Mouse (Mus musculus) limb, embryonic 15.5 days (tissue): ENCODE measurements around the gene Notum. TPM values are rescaled to one million over a fixed set of nuclear protein-coding genes. Genes with fewer than 3 reads are reported as not detected.

Experiments used
- ATAC-seq: fragments of 200-750 bp; cut with Nextera tagmentation; 2 replicates; pipeline ENCODE4 v1.8.0; 2017; ENCODE audit warnings: low read depth, moderate TSS enrichment; ENCODE audit not compliant: insufficient number of reproducible peaks, low FRiP score, low TSS enrichment
- H3K27ac ChIP-seq: fragments of 300-500 bp; sonication (generic); 2 replicates; pipeline ENCODE4 v1.5.1; 2015; ENCODE audit warnings: moderate library complexity, mild to moderate bottlenecking, inconsistent platforms
- H3K27me3 ChIP-seq: fragments of 300-500 bp; sonication (generic); 2 replicates; pipeline ENCODE4 v1.6.1; 2015; ENCODE audit warnings: inconsistent platforms
- H3K36me3 ChIP-seq: fragments of 300-500 bp; sonication (generic); 2 replicates; pipeline ENCODE4 v1.6.1; 2015; ENCODE audit warnings: inconsistent platforms
- H3K4me1 ChIP-seq: fragments of 300-500 bp; sonication (generic); 2 replicates; pipeline ENCODE4 v1.6.1; 2015; ENCODE audit warnings: inconsistent platforms
- H3K4me2 ChIP-seq: fragments of 300-500 bp; sonication (generic); 2 replicates; pipeline ENCODE4 v1.6.1; 2015; ENCODE audit warnings: mild to moderate bottlenecking, inconsistent platforms
- H3K4me3 ChIP-seq: fragments of 300-500 bp; sonication (generic); 2 replicates; pipeline ENCODE4 v1.5.1; 2015; ENCODE audit warnings: mild to moderate bottlenecking, inconsistent platforms
- H3K9ac ChIP-seq: fragments of 300-500 bp; sonication (generic); 2 replicates; pipeline ENCODE4 v1.6.1; 2015; ENCODE audit warnings: inconsistent platforms
- H3K9me3 ChIP-seq: fragments of 300-500 bp; sonication (generic); 2 replicates; pipeline ENCODE4 v1.6.1; 2016; ENCODE audit warnings: inconsistent platforms
- WGBS: fragments of 180-500 bp; shearing (Covaris S2); methylation state at CpG from one replicate; pipeline ENCODE4 v1.1.7; 2015; 5-methylcytosine and 5-hydroxymethylcytosine counted together
- microRNA-seq: library from miRNA; unstranded; fragments of <30 nt; microRNA quantifications from one replicate; pipeline ENCODE4, GENCODE M21; 2016
- polyA plus RNA-seq: library from polyadenylated mRNA; unstranded; fragments of >200 nt; fragmentation: Nextera tagmentation; extraction: Ambion mirVana; gene quantifications from 2 replicates; pipeline ENCODE4 v1.2.1, GENCODE M21; 2015

Gene Notum
- polyA plus RNA-seq, 1 experiment from 2014 or later, result 5.4 TPM

GRCm38 (mm10) chr11:120609250-120609649, 51.7 kb downstream of the Notum start:
- WGBS, result 35% methylated on average over 8 of the region's 8 CpGs
- Histone ChIP-seq H3K4me1 (peaks cover 19% of the 10 kb centered on the region), H3K9me3 (no peaks in the 10 kb centered on the region), H3K4me3 (no peak overlapping the region), H3K36me3 (peaks cover 77% of the 10 kb centered on the region), H3K4me2 (no peak overlapping the region), H3K27ac (no peak overlapping the region), H3K9ac (no peak overlapping the region), H3K27me3 (peaks cover 6% of the 10 kb centered on the region)
- no peak for ATAC-seq

DNA sequence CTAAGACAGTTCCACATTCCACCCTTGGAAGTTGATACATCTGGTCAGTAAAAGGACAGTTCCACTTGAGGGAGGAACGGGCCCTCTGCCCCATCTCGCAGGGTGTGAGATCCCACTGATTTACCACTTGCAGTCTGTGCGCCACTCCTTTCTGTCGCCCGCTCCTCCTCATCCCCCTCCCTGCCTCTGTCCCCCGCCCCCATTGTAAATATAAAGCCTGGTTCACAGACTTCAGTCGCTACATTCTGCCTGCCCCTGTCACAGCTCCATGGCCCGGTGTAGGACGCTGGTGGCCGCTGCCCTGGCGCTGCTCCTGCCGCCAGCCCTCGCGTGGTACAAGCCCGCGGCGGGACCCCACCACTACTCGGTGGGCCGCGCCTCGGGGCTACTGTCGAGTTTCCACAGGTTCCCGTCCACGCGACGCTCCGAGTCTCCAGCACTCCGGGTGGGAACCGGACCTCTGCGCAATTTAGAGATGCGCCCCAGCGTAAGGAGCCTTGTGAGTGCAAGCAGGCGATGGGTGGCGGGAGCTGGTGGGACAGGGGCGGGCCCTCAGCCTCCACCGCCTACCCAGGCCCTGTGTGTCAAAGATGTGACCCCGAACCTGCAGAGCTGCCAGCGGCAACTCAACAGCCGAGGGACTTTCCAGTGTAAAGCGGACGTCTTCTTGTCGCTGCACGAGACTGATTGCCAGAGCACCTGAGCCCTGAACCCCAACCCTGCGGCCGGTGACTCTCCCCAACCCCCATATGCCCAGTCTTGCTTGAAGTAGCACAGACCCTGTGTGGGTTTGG, 52.5 kb downstream of the Notum start, which contains the start of gene Npb:
TSS of gene Npb (plus strand) at position 237 of the 794 bp plus-strand sequence.
- no peak for ATAC-seq
- Histone ChIP-seq H3K36me3 (peaks cover 78% of the 10 kb centered on the region), H3K9me3 (no peaks in the 10 kb centered on the region), H3K4me3 (peak within 1 kb of the TSS; percentile 33), H3K27ac (no peak within 1 kb of the TSS), H3K4me1 (peaks cover 19% of the 10 kb centered on the region), H3K27me3 (peaks cover 6% of the 10 kb centered on the region), H3K4me2 (peak within 1 kb of the TSS; percentile 58), H3K9ac (peak within 1 kb of the TSS; percentile 26)
- WGBS, result 5% methylated on average over 45 of the region's 45 CpGs

- Histone ChIP-seq H3K27ac (no peak overlapping the region), H3K4me2 (no peak overlapping the region), H3K9me3 (no peaks in the 10 kb centered on the region), H3K36me3 (peaks cover 78% of the 10 kb centered on the region), H3K4me3 (no peak overlapping the region), H3K27me3 (peaks cover 6% of the 10 kb centered on the region), H3K9ac (no peak overlapping the region), H3K4me1 (peaks cover 19% of the 10 kb centered on the region)
- no peak for ATAC-seq
- 82% methylated on average over 4 of the region's 4 CpGs for WGBS
Measured at GRCm38 (mm10) chr11:120606764-120607163, 54.2 kb downstream of the Notum start.

- peaks cover 6% of the 10 kb centered on the region for H3K27me3 ChIP-seq
- no peaks in the 10 kb centered on the region for H3K9me3 ChIP-seq
- H3K36me3 ChIP-seq, result peaks cover 72% of the 10 kb centered on the region
- no peak overlapping the region for H3K4me3 ChIP-seq
- H3K27ac ChIP-seq, result no peak overlapping the region
- no peak overlapping the region for H3K9ac ChIP-seq
- ATAC-seq, result no peak
- H3K4me2 ChIP-seq, result no peak overlapping the region
- whole genome bisulfite sequencing, result 89% methylated on average over 7 of the region's 7 CpGs
- H3K4me1 ChIP-seq, result peaks cover 19% of the 10 kb centered on the region
Measured at GRCm38 (mm10) chr11:120605667-120606066, 55.3 kb downstream of the Notum start.

Small RNA genes within 50 kb of the gene (microRNA-seq; reads per million reads assigned to microRNA genes)
- gene Mir6936, result not detected

Other genes starting within 250 kb of the Notum start
- 28.8 and 30.8 TPM in 2 replicates for gene Nploc4, start 223.5 kb downstream of the Notum start, polyA plus RNA-seq
- gene Tspan10, start 218.5 kb downstream of the Notum start, polyA plus RNA-seq, result 0.28 and 0.43 TPM in 2 replicates
- 0.17 and 0.52 TPM in 2 replicates for gene Pde6g, start 207.7 kb downstream of the Notum start, polyA plus RNA-seq
- gene Oxld1, start 203.1 kb downstream of the Notum start, polyA plus RNA-seq, result 13.1 and 14.4 TPM in 2 replicates
- 32.4 and 34.1 TPM in 2 replicates for gene Ccdc137, start 203.1 kb downstream of the Notum start, polyA plus RNA-seq
- 50.5 and 53.8 TPM in 2 replicates for gene Arl16, start 193.6 kb downstream of the Notum start, polyA plus RNA-seq
- 113 and 121 TPM in 2 replicates for gene Mrpl12, start 176.6 kb downstream of the Notum start, polyA plus RNA-seq
- gene Slc25a10, start 169.3 kb downstream of the Notum start, polyA plus RNA-seq, result 36.7 and 36.9 TPM in 2 replicates
- gene Gcgr, start 130.5 kb downstream of the Notum start, polyA plus RNA-seq, result 3.5 and 4.4 TPM in 2 replicates
- 237 and 239 TPM in 2 replicates for gene Mcrip1, start 111.4 kb downstream of the Notum start, polyA plus RNA-seq
- 3.2 and 11.9 TPM in 2 replicates for gene Ppp1r27, start 110.0 kb downstream of the Notum start, polyA plus RNA-seq
- 1,021 and 1,099 TPM in 2 replicates for gene P4hb, start 87.9 kb downstream of the Notum start, polyA plus RNA-seq
- gene Arhgdia, start 79.6 kb downstream of the Notum start, polyA plus RNA-seq, result 581 and 641 TPM in 2 replicates
- gene Alyref, start 62.8 kb downstream of the Notum start, polyA plus RNA-seq, result 342 and 405 TPM in 2 replicates
- 212 and 215 TPM in 2 replicates for gene Anapc11, start 62.8 kb downstream of the Notum start, polyA plus RNA-seq
- 2.2 and 2.9 TPM in 2 replicates for gene Npb, start 52.7 kb downstream of the Notum start, polyA plus RNA-seq
- 130 and 136 TPM in 2 replicates for gene Pcyt2, start 43.2 kb downstream of the Notum start, polyA plus RNA-seq
- 32.9 and 33.4 TPM in 2 replicates for gene Sirt7, start 35.9 kb downstream of the Notum start, polyA plus RNA-seq
- gene Mafg, start 27.6 kb downstream of the Notum start, polyA plus RNA-seq, result 26.6 and 32.9 TPM in 2 replicates
- gene Pycr1, start 17.4 kb downstream of the Notum start, polyA plus RNA-seq, result 61.6 and 72.1 TPM in 2 replicates
- 0.61 and 4.0 TPM in 2 replicates for gene Myadml2, start 13.0 kb downstream of the Notum start, polyA plus RNA-seq
- gene Aspscr1, start 11.8 kb upstream of the Notum start, polyA plus RNA-seq, result 107 TPM in 2 replicates
- gene Cenpx, start 52.6 kb upstream of the Notum start, polyA plus RNA-seq, result 156 and 166 TPM in 2 replicates
- 63.7 and 65.9 TPM in 2 replicates for gene Lrrc45, start 52.8 kb upstream of the Notum start, polyA plus RNA-seq
- gene Rac3, start 60.3 kb upstream of the Notum start, polyA plus RNA-seq, result 44.4 and 56.4 TPM in 2 replicates
- gene Dcxr, start 66.1 kb upstream of the Notum start, polyA plus RNA-seq, result 18.2 and 20.2 TPM in 2 replicates
- gene Cbr2, start 70.9 kb upstream of the Notum start, polyA plus RNA-seq, result 12.6 and 16.7 TPM in 2 replicates
- gene Hmga1b, start 101.6 kb upstream of the Notum start, polyA plus RNA-seq, result 2.3 and 3.5 TPM in 2 replicates
- 50.7 TPM in 2 replicates for gene Rfng, start 123.0 kb upstream of the Notum start, polyA plus RNA-seq
- gene Gps1, start 123.1 kb upstream of the Notum start, polyA plus RNA-seq, result 205 and 207 TPM in 2 replicates
- 59.0 and 61.9 TPM in 2 replicates for gene Dus1l, start 135.2 kb upstream of the Notum start, polyA plus RNA-seq
- 41.8 and 45.5 TPM in 2 replicates for gene Fasn, start 163.4 kb upstream of the Notum start, polyA plus RNA-seq